Mouse (Mus musculus): ENCODE results near the gene Lipo2. TPM values are rescaled to one million over a fixed set of nuclear protein-coding genes. Genes with fewer than 3 reads are reported as not detected.
A peak's percentile ranks its signal among the peaks of the same experiment; 100 is the strongest.
"Not testable (repeated sequence)": the region's sequence is repeated elsewhere in the genome, so short reads cannot be mapped to it uniquely, and the experiment has no call there.

Lipo2 gene
- total RNA-seq (2021), result under 1 TPM in 1 of 2 experiments, not detected in 1; 0.17 TPM

DNA sequence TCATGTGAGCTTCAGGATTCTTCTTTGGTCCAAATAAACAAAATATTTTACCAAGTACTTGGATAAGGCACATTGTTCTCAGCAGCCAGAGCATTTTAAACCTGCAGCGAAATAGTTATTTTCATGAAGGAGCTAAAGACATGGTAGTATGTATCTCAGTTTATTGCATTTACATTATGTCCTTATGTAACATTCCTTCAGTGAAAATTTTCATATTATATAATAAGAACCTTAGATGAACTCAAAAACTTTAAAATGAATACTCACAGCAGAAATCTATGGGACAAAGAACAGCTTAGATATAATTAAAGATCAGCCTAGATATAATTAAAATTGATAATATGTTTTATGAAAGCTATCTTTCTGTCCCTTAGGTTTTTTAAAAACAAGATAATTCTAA is at the start of gene Lipo2:
Gene Lipo2 (minus strand): TSS at position 101 of the 400 bp plus-strand sequence.
- DNase-seq; intact Hi-C loops (cut with DNase I): not testable (repeated sequence)

DNA sequence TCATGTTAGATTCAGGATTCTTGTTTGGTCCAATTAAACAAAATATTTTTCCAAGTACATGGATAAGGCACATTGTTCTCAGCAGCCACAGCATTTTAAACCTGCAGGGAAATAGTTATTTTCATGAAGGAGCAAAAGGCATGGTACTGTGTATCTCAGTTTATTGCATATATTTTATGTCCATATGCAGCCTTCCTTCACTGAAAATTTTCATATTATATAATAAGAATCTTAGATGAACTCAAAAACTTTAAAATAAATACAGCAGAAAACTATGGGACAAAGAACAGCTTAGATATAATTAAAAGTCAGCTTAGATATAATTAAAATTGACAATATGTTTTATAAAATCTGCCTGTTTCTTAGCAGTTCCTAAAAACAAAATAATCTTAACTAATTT is 36.2 kb upstream of the Lipo2 start, which contains the start of gene Lipo1:
Gene Lipo1 (minus strand): TSS at position 101 of the 400 bp plus-strand sequence.
- DNase-seq; intact Hi-C loops (cut with DNase I): not testable (repeated sequence)

DNA sequence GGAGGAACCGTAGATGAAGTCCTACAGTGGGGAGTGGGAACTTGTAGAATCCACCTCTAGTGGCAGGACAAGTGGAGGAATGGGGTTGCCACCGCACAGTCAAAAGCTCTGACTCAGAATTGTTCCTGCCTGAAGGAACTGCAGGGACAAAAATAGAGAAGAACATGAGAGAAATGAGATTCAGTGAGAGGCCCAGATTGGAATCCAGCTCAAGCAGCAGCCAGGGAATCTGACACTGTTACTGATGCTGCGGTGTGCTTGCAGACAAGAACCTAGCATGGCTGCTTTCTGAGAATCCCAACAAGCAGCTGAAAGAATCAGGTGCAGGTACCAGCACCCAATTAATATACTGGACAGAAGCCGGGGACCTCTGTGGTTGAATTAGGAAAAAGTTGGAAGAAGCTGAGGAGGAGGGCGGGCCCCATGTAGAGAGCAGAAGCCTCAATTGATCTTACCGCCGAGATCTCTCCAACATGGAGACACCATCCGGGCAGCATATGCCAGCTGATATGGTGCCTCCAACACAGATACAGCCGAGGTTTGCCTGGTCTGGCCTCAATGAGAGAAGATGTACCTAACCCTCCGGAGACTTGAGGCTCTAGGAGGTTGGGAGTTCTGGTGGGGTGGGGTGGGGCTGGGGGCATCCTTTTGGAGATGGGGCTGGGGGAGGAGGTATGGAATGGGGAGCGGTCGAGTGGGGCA is 35.6 kb upstream of the Lipo2 start:
- DNase-seq, result no peak
- intact Hi-C loops (cut with DNase I), result no loop called here

DNA sequence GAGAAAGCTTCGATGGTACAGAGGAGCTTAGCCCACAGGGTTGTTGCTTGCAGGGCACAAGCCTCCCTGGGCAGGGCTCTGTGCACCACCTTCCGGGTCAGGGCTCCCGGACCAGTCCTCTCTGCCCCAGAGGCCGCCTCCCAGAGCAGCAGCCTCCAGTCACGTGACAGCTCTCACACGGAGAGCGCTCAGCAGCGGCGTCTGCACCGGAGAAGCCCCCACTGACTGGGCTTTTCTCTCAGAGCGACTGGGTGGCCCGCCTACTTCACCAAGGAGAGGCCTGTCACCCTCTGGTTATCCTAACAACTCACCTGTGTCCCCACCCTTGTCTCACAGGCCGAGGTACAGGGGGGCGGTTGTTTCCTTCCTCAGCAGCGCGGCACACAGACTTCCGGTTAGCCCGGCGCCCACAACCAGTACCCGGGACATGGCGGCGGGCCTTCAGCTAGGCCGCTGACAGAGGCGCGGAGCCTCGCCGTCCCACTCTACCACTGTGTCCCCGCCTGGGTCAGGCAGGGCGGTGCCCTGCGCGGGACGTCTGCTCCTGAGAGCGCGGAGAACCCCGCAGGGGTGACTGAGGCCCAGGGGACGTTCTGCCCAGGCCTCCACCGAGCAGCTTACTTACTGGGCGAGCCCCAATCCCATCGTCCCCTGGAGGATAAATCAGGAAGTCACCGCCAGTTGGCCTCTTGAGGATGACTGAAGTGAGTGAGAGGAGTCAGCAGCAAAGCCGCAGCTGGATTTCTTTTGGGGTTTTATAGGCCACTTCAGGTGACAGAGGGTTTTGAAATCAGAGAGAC is 10.3 kb upstream of the Lipo2 start, which contains the start of gene Lipo3:
Gene Lipo3 (minus strand): TSS at position 665 of the 800 bp plus-strand sequence.
- DNase-seq, result peak; percentile 24 to 50
- intact Hi-C loops (cut with DNase I), result not testable (repeated sequence)

Other genes starting within 250 kb of the Lipo2 start
- gene Lipo4, start 233.6 kb downstream of the Lipo2 start, total RNA-seq (2021), result under 1 TPM; 0.31 to 0.32 TPM
- not detected for gene Gm8978, start 126.1 kb downstream of the Lipo2 start, total RNA-seq (2021)
- 10 to 100 TPM; 11.1 to 11.2 TPM for gene Lipo3, start 10.6 kb upstream of the Lipo2 start, total RNA-seq (2021)
- gene Lipo1, start 36.1 kb upstream of the Lipo2 start, total RNA-seq (2021), result not detected
- gene Lipf, start 209.8 kb upstream of the Lipo2 start, total RNA-seq (2021), result not detected

Data from heart, postnatal 10 days (tissue).